Mouse (Mus musculus): ENCODE measurements around the gene Gm20388. TPM values are rescaled to one million over a fixed set of nuclear protein-coding genes. Genes with fewer than 3 reads are reported as not detected.
A peak's percentile ranks its signal among the peaks of the same experiment; 100 is the strongest.
"Not testable (repeated sequence)": the region's sequence is repeated elsewhere in the genome, so short reads cannot be mapped to it uniquely, and the experiment has no call there.

The Gm20388 gene
- polyA plus RNA-seq, 1 experiment from 2014 or later, result not detected

DNA sequence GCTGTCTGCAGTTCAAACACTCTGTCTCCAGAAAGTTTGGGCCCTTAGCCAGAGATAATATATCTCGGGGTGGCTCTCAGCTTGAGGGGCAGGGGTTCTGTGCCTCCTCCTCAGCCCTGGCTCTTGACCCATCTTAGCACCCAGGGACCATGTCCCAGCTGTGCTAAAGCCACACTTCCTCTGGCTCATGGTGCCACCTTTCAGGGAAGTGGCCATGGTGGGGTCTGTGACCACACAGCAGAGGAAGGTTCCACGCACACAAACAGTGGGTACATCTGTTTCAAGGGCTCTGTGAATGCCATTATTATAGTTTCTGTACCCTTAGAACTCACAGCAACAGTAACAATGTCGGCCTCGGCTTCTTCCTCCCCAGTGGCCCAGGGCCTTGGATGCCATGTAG lies 873.1 kb downstream of the Gm20388 start:
- Histone ChIP-seq H3K9me3 (ENCODE audit: control insufficient read depth, low read length) (no peaks in the 10 kb centered on the region; the same call in 1 of the 2 replicates), H3K36me3 (ENCODE audit: control insufficient read depth, insufficient read depth, low read length) (no peaks in the 10 kb centered on the region), H3K4me2 (replicated peaks; ENCODE audit: low read depth, low read length) (no peak overlapping the region), H3K4me1 (ENCODE audit: control insufficient read depth, insufficient read depth, low read length) (no peaks in the 10 kb centered on the region), H3K9ac (ENCODE audit: low read depth, low read length) (no peak overlapping the region), H3K27me3 (ENCODE audit: control insufficient read depth, insufficient read depth, low read length) (no peaks in the 10 kb centered on the region), H3K4me3 (ENCODE audit: low read length) (no peak overlapping the region), H3K27ac (ENCODE audit: low read depth, low read length) (no peak overlapping the region)
- WGBS, result 79% methylated on average over 4 of the region's 4 CpGs
- no peak for ATAC-seq (ENCODE audit: low FRiP score, low TSS enrichment)

DNA sequence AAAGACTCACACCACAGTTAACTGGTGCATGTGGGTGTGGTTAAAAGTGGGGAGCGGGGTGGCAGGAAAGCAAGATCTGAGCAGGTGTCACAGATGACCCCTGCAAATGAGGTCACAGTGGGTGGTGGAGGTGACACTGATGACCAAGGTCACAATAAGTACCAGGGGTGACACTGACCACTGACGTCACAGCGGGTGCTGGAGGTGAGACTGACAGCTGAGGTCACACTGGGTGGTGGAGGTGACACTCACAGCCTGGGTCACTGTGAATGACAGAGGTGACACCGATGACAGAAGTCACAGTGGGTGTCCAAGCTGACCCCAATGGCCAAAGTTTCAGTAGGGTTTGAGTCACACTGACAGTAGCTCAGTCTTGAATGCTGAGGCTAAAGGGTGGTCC lies 876.1 kb downstream of the Gm20388 start:
- Histone ChIP-seq H3K27me3 (ENCODE audit: control insufficient read depth, insufficient read depth, low read length) (no peaks in the 10 kb centered on the region), H3K9me3 (ENCODE audit: control insufficient read depth, low read length) (no peaks in the 10 kb centered on the region), H3K4me3 (ENCODE audit: low read length) (no peak overlapping the region), H3K27ac (ENCODE audit: low read depth, low read length) (no peak overlapping the region), H3K4me2 (replicated peaks; ENCODE audit: low read depth, low read length) (no peak overlapping the region), H3K36me3 (ENCODE audit: control insufficient read depth, insufficient read depth, low read length) (no peaks in the 10 kb centered on the region), H3K9ac (ENCODE audit: low read depth, low read length) (no peak overlapping the region), H3K4me1 (ENCODE audit: control insufficient read depth, insufficient read depth, low read length) (no peaks in the 10 kb centered on the region)
- 85% methylated on average over 4 of the region's 4 CpGs for WGBS
- ATAC-seq (ENCODE audit: low FRiP score, low TSS enrichment), result no peak

DNA sequence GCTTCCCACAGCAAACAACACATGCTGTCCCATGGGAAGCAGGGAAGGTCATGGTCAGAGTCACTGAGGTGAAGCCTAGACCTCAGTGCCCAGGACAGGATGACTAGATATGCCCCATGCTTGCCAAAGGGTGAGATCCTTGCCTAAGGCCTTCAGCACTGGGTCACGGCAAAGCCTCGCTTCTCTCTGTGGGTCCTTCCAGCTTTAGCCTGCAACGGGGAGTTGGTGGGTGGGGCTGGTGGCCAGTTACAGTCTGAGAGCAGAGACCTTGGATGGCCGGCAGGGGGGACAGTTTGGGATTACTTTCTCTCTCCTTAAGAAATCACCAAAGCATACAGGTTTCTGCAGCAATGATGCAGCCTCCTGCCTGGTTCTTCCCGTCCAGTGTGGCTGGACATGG lies 877.0 kb downstream of the Gm20388 start:
- 32% methylated on average over 5 of the region's 5 CpGs for WGBS
- Histone ChIP-seq H3K27ac (ENCODE audit: low read depth, low read length) (no peak overlapping the region), H3K27me3 (ENCODE audit: control insufficient read depth, insufficient read depth, low read length) (no peaks in the 10 kb centered on the region), H3K4me1 (ENCODE audit: control insufficient read depth, insufficient read depth, low read length) (no peaks in the 10 kb centered on the region), H3K9me3 (ENCODE audit: control insufficient read depth, low read length) (no peaks in the 10 kb centered on the region), H3K4me2 (replicated peaks; ENCODE audit: low read depth, low read length) (no peak overlapping the region), H3K36me3 (ENCODE audit: control insufficient read depth, insufficient read depth, low read length) (no peaks in the 10 kb centered on the region), H3K4me3 (ENCODE audit: low read length) (no peak overlapping the region), H3K9ac (ENCODE audit: low read depth, low read length) (no peak overlapping the region)
- no peak for ATAC-seq (ENCODE audit: low FRiP score, low TSS enrichment)

DNA sequence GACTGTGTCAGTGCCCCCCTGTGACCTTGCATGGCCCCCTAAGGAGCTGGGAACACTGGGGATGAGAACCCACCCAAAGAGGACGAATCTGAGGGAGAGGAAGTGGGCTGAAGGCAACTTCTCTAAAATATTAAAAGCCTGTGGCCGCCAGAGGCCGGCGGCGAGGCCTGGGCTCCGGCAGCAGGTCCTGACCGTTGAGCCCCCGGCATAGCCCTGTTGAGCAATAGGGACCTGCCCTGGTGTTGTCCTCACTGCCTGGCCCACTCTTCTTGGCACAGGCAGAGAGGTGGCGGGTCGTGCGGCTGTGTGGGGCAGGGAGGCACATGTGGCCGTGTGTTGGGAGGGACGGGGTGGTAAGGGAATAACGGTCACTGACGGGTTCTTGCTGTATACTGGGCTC lies 882.1 kb downstream of the Gm20388 start:
- no peaks in the 10 kb centered on the region for H3K27me3 ChIP-seq (ENCODE audit: control insufficient read depth, insufficient read depth, low read length)
- no peak overlapping the region for H3K27ac ChIP-seq (ENCODE audit: low read depth, low read length)
- H3K4me2 ChIP-seq (replicated peaks; ENCODE audit: low read depth, low read length), result no peak overlapping the region
- H3K36me3 ChIP-seq (ENCODE audit: control insufficient read depth, insufficient read depth, low read length), result no peaks in the 10 kb centered on the region
- no peaks in the 10 kb centered on the region for H3K9me3 ChIP-seq (ENCODE audit: control insufficient read depth, low read length)
- H3K9ac ChIP-seq (ENCODE audit: low read depth, low read length), result no peak overlapping the region
- H3K4me3 ChIP-seq (ENCODE audit: low read length), result no peak overlapping the region
- H3K4me1 ChIP-seq (ENCODE audit: control insufficient read depth, insufficient read depth, low read length), result no peaks in the 10 kb centered on the region
- ATAC-seq (ENCODE audit: low FRiP score, low TSS enrichment), result no peak
- WGBS, result 90% methylated on average over 15 of the region's 15 CpGs

DNA sequence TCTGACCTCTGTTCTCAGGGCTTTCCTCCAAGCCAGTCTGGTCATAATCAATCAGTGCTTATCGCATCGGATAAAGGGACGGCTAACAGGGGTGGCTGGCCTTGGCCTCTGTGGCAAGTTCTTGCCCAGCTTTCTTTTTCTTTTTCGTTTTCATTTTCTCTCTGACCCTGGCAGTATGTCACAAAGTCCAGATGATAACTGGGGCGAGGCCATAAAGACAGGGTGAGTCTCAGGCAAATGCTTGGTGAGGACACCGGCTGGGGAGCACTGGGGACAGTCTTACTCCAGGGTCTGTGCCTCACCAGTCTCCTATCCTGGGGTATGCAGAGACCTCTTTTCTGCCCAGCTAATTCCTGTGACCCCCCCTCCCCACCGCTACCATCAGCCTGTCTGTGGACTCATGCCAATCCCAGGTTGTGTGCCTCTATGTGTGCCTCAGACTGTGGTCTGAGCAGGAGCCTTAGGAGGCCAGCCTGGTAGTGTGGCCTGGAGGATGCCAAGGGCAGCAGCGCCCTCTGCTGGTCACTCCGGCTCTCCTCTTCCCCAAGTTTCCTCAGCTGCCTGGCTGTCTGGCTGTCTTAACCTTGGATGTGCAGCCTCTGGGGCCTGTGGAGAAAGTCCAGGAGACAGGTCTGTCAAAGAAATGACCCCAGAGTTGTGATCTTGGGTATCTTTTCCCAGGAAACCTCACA lies 885.4 kb downstream of the Gm20388 start:
- Histone ChIP-seq H3K27ac (ENCODE audit: low read depth, low read length) (no peak overlapping the region), H3K9me3 (ENCODE audit: control insufficient read depth, low read length) (no peaks in the 10 kb centered on the region), H3K36me3 (ENCODE audit: control insufficient read depth, insufficient read depth, low read length) (no peaks in the 10 kb centered on the region), H3K4me3 (ENCODE audit: low read length) (no peak overlapping the region), H3K27me3 (ENCODE audit: control insufficient read depth, insufficient read depth, low read length) (peaks cover 5% of the 10 kb centered on the region), H3K4me1 (ENCODE audit: control insufficient read depth, insufficient read depth, low read length) (no peaks in the 10 kb centered on the region), H3K9ac (ENCODE audit: low read depth, low read length) (no peak overlapping the region), H3K4me2 (replicated peaks; ENCODE audit: low read depth, low read length) (no peak overlapping the region)
- WGBS, result 50% methylated on average over 9 of the region's 9 CpGs
- ATAC-seq (ENCODE audit: low FRiP score, low TSS enrichment), result peak; percentile 81

DNA sequence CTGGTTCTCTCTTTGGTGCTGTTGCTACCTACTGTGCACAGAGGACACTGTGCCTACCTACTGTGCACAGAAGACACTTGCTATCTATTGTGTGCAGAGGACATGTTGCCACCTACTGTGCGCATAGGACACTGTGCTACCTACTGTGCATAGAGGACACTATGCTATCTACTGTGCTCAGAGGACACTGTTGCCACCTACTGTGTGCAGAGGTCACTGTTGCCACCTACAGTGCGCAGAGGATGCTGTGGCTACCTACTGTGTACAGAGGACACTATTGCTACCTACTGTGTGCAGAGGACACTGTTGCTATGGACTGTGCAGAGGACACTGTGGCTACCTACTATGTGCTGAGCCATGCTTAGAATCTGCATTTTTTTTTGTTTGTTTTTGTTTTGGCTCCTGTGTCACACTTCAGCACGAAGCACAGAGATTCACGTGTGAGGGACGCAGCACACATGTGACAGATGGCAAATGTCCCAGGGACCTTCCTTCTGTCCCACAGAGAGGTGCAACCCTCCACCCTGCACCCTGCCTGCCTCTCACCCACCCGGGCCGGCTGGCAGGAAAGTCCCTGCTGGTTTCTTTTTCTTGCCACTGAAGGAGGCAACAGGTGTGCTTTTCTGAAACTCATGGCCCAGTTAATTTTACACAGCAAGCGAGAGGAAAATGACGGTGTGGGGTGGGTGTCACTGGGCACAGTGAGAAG lies 886.5 kb downstream of the Gm20388 start:
- H3K9ac ChIP-seq (ENCODE audit: low read depth, low read length), result no peak overlapping the region
- H3K4me3 ChIP-seq (ENCODE audit: low read length), result no peak overlapping the region
- no peaks in the 10 kb centered on the region for H3K9me3 ChIP-seq (ENCODE audit: control insufficient read depth, low read length)
- H3K4me1 ChIP-seq (ENCODE audit: control insufficient read depth, insufficient read depth, low read length), result no peaks in the 10 kb centered on the region
- peaks cover 10% of the 10 kb centered on the region for H3K27me3 ChIP-seq (ENCODE audit: control insufficient read depth, insufficient read depth, low read length)
- H3K36me3 ChIP-seq (ENCODE audit: control insufficient read depth, insufficient read depth, low read length), result no peaks in the 10 kb centered on the region
- H3K27ac ChIP-seq (ENCODE audit: low read depth, low read length), result no peak overlapping the region
- WGBS, result 84% methylated on average over 9 of the region's 9 CpGs
- no peak overlapping the region for H3K4me2 ChIP-seq (replicated peaks; ENCODE audit: low read depth, low read length)
- no peak for ATAC-seq (ENCODE audit: low FRiP score, low TSS enrichment)

DNA sequence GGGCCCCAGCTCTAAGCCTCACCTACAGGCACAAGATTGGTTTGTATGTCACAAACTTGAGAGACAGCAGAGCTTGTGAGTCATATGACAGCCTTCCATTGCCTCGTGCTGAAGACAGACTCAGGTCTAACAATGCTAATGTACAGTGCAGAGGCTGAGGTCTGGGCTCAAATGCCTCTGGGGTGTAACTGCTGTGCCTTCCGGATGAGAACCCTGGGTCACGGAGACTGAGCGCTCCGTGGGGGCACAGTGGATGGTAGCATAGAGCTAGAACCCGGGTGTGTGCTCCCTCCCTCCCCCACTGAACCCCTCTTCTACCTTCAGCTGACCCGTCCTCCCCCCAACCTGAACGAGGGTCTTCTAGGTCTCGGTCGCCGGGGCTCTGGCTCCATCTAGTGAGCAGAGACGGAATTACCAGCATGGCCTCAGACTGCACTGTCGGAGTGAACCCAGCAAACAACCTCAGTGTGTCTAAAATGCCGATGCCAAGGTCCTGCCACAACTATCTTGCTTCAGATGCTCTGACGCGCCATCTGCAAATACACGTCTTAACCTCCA lies 889.7 kb downstream of the Gm20388 start:
- peaks cover 10% of the 10 kb centered on the region for H3K27me3 ChIP-seq (ENCODE audit: control insufficient read depth, insufficient read depth, low read length)
- H3K4me2 ChIP-seq (replicated peaks; ENCODE audit: low read depth, low read length), result peak overlapping the region; percentile 18
- H3K9ac ChIP-seq (ENCODE audit: low read depth, low read length), result no peak overlapping the region
- ATAC-seq (ENCODE audit: low FRiP score, low TSS enrichment), result no peak
- H3K27ac ChIP-seq (ENCODE audit: low read depth, low read length), result no peak overlapping the region
- peaks cover 6% of the 10 kb centered on the region; the same call in 1 of the 2 replicates for H3K4me1 ChIP-seq (ENCODE audit: control insufficient read depth, insufficient read depth, low read length)
- no peaks in the 10 kb centered on the region for H3K9me3 ChIP-seq (ENCODE audit: control insufficient read depth, low read length)
- H3K36me3 ChIP-seq (ENCODE audit: control insufficient read depth, insufficient read depth, low read length), result no peaks in the 10 kb centered on the region
- WGBS, result 7% methylated on average over 17 of the region's 17 CpGs
- no peak overlapping the region for H3K4me3 ChIP-seq (ENCODE audit: low read length)

DNA sequence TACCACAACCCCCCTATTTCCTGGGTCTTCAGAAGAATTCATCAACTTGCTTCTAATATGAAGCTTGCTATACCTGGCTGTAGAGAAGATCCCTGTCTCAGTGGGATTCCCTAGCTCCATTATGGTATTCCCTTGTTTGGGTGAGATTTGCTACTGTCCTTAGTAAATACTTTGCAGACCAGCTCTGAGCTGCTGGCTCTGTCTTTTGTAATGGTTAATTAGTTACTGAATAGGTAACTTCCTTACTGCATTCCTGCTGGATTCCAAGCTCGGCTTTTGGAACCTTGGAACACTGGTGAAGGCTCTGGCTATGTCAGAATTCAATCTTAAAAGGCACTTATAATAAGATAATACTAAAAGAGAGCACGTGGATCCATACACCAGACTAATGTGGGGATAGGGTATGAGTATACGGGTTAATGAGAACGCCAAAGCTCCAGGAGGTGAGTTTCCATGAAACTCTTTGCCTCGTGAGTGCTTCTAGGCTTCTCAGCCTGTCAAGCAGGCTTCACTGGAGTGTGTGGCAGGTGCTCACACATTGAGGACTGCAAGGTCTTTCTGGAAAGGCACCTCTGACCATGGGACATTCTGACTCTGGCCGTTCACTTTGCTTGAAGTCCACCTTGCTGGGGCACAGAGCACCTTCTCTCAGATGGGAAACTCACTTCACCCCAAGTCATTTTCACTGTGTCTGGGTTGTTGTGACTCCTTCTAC lies 893.2 kb downstream of the Gm20388 start:
- 61% methylated on average over 6 of the region's 6 CpGs for WGBS
- ATAC-seq (ENCODE audit: low FRiP score, low TSS enrichment); H3K4me1 ChIP-seq (ENCODE audit: control insufficient read depth, insufficient read depth, low read length); H3K4me2 ChIP-seq (replicated peaks; ENCODE audit: low read depth, low read length); H3K4me3 ChIP-seq (ENCODE audit: low read length); H3K27ac ChIP-seq (ENCODE audit: low read depth, low read length); H3K9me3 ChIP-seq (ENCODE audit: control insufficient read depth, low read length); H3K36me3 ChIP-seq (ENCODE audit: control insufficient read depth, insufficient read depth, low read length); H3K9ac ChIP-seq (ENCODE audit: low read depth, low read length): not testable (repeated sequence)
- peaks cover 19% of the 10 kb centered on the region for H3K27me3 ChIP-seq (ENCODE audit: control insufficient read depth, insufficient read depth, low read length)

DNA sequence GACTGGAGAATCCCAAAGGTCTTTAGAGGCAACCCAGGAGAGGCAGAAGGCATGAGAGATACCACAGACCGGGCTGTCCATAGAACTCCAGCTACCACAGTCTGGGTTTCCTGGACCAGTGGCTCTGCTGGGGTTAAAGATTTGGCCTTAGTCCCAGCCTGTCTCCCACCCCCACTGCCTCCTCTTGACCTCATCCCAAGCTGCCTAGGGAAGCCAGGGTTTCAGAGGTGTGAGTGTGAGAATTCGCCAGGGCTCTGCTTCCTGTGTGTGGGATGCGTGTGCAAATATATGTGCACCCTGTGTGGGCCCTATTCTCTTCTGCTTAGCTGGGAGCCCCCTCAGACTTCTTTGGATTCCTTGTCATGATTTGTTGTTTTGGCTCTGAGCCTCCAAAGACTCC lies 894.1 kb downstream of the Gm20388 start:
- Histone ChIP-seq H3K27ac (ENCODE audit: low read depth, low read length) (no peak overlapping the region), H3K36me3 (ENCODE audit: control insufficient read depth, insufficient read depth, low read length) (no peaks in the 10 kb centered on the region), H3K9me3 (ENCODE audit: control insufficient read depth, low read length) (no peaks in the 10 kb centered on the region), H3K27me3 (ENCODE audit: control insufficient read depth, insufficient read depth, low read length) (peaks cover 19% of the 10 kb centered on the region), H3K4me1 (ENCODE audit: control insufficient read depth, insufficient read depth, low read length) (peaks cover 10% of the 10 kb centered on the region; the same call in 1 of the 2 replicates), H3K4me3 (ENCODE audit: low read length) (no peak overlapping the region), H3K4me2 (replicated peaks; ENCODE audit: low read depth, low read length) (no peak overlapping the region), H3K9ac (ENCODE audit: low read depth, low read length) (no peak overlapping the region)
- WGBS, result 48% methylated on average over 3 of the region's 3 CpGs
- ATAC-seq (ENCODE audit: low FRiP score, low TSS enrichment), result no peak
